Mouse (Mus musculus) midbrain, embryonic 16.5 days (tissue): ENCODE results near the gene Cmtm7. TPM values are rescaled to one million over a fixed set of nuclear protein-coding genes. Genes with fewer than 3 reads are reported as not detected.

ENCODE experiments used
- ATAC-seq: fragments of 200-750 bp; cut with Nextera tagmentation; 2 replicates; pipeline ENCODE4 v1.8.0; 2017; ENCODE audit warnings: moderate TSS enrichment
- H3K27ac ChIP-seq: fragments of 300-500 bp; sonication (generic); 2 replicates; pipeline ENCODE4 v1.5.1; 2014; ENCODE audit warnings: mild to moderate bottlenecking, low read length, mixed read lengths
- H3K27me3 ChIP-seq: fragments of 300-500 bp; sonication (generic); 2 replicates; pipeline ENCODE4 v1.6.1; 2014; ENCODE audit warnings: low read depth, low read length, mixed read lengths; ENCODE audit not compliant: control insufficient read depth, insufficient read depth
- H3K36me3 ChIP-seq: fragments of 300-500 bp; sonication (generic); 2 replicates; pipeline ENCODE4 v1.6.1; 2014; ENCODE audit warnings: mild to moderate bottlenecking, low read length, moderate library complexity, mixed read lengths; ENCODE audit not compliant: control insufficient read depth, insufficient read depth
- H3K4me1 ChIP-seq: fragments of 300-500 bp; sonication (generic); 2 replicates; pipeline ENCODE4 v1.6.1; 2014; ENCODE audit warnings: mild to moderate bottlenecking, low read length, mixed read lengths; ENCODE audit not compliant: control insufficient read depth, insufficient read depth
- H3K4me2 ChIP-seq: fragments of 300-500 bp; sonication (generic); 2 replicates; pipeline ENCODE4 v1.6.1; 2014; ENCODE audit warnings: mild to moderate bottlenecking, low read length, mixed read lengths
- H3K4me3 ChIP-seq: fragments of 300-500 bp; sonication (generic); 2 replicates; pipeline ENCODE4 v1.5.1; 2014; ENCODE audit warnings: low read depth, mild to moderate bottlenecking, low read length, moderate library complexity, mixed read lengths
- H3K9ac ChIP-seq: fragments of 300-500 bp; sonication (generic); 2 replicates; pipeline ENCODE4 v1.6.1; 2014; ENCODE audit warnings: low read depth, low read length, mixed read lengths
- H3K9me3 ChIP-seq: fragments of 300-500 bp; sonication (generic); replicated peaks from 2 replicates; pipeline ENCODE4 v1.6.1; 2014; ENCODE audit warnings: mild to moderate bottlenecking, low read length, mixed read lengths; ENCODE audit not compliant: control insufficient read depth, poor library complexity, severe bottlenecking
- WGBS: fragments of 180-500 bp; shearing (Covaris S2); extraction: QIAGEN DNeasy Blood & Tissue Kit; methylation state at CpG from one replicate; pipeline ENCODE4 v1.1.7; 2014; 5-methylcytosine and 5-hydroxymethylcytosine counted together
- polyA plus RNA-seq: library from polyadenylated mRNA; unstranded; fragments of >200 nt; fragmentation: Nextera tagmentation; extraction: Ambion mirVana; gene quantifications from 2 replicates; pipeline ENCODE4 v1.2.1, GENCODE M21; 2015

The Cmtm7 gene
- polyA plus RNA-seq, 1 experiment from 2014 or later, result 7.2 TPM

DNA sequence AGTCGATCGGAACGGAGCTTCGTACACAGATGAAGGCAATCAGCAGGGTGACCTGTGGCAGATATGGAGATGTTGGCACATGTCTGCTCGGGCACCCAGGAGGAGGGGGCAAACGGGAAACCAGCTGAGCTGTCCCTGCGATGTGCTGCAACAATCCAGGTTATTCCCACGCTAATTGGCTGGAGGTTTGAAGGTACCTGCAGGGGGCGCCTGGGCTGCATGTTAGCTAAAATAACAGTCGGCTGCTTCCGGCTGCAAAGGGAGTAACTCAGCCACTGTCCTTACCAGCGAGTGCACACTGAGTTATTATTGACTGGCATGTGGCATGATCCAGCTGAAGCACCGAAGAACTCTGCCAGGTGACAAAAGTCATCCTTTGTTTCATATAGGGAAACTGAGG is 18.3 kb downstream of the Cmtm7 start:
- no peaks in the 10 kb centered on the region for H3K9me3 ChIP-seq
- H3K27me3 ChIP-seq, result no peaks in the 10 kb centered on the region
- no peak for ATAC-seq
- no peak overlapping the region for H3K4me3 ChIP-seq
- H3K9ac ChIP-seq, result no peak overlapping the region
- H3K4me1 ChIP-seq, result peaks cover 3% of the 10 kb centered on the region; the same call in 1 of the 2 replicates
- H3K36me3 ChIP-seq, result no peaks in the 10 kb centered on the region
- no peak overlapping the region for H3K27ac ChIP-seq
- no peak overlapping the region for H3K4me2 ChIP-seq
- WGBS, result 68% methylated on average over 13 of the region's 13 CpGs

- no peak overlapping the region for H3K4me3 ChIP-seq
- no peaks in the 10 kb centered on the region for H3K9me3 ChIP-seq
- no peaks in the 10 kb centered on the region for H3K36me3 ChIP-seq
- WGBS, result 76% methylated on average over 11 of the region's 11 CpGs
- H3K27ac ChIP-seq, result no peak overlapping the region
- no peaks in the 10 kb centered on the region for H3K27me3 ChIP-seq
- ATAC-seq, result no peak
- no peak overlapping the region for H3K4me2 ChIP-seq
- peaks cover 2% of the 10 kb centered on the region; the same call in 1 of the 2 replicates for H3K4me1 ChIP-seq
- no peak overlapping the region for H3K9ac ChIP-seq
Observed at GRCm38 (mm10) chr9:114761848-114762247, 19.8 kb downstream of the Cmtm7 start.

DNA sequence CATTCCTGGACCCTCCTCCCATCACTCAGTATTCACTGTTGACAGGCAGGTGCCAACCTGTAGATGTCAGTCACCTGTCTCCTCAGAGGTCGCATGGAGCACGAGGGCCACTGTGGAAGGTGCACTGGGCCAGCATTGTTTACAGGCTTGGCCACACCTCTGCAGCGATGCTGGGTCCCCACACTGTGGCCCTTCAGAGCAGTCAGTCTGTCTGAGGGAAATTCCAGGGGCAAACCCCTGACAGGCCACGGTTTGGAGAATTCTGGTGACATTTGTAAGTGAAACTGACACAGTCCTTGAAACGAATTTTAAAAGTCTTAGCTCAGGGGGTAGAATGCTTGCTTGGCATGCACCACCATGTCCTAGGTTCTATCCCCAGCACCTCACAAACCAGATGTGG is 21.3 kb downstream of the Cmtm7 start:
- Histone ChIP-seq H3K4me3 (no peak overlapping the region), H3K4me2 (no peak overlapping the region), H3K27ac (no peak overlapping the region), H3K9ac (no peak overlapping the region), H3K27me3 (no peaks in the 10 kb centered on the region), H3K4me1 (no peaks in the 10 kb centered on the region), H3K9me3 (no peaks in the 10 kb centered on the region), H3K36me3 (no peaks in the 10 kb centered on the region)
- 80% methylated on average over 5 of the region's 5 CpGs for WGBS
- no peak for ATAC-seq

GRCm38 (mm10) chr9:114759886-114760285 is 21.8 kb downstream of the Cmtm7 start:
- Histone ChIP-seq H3K27me3 (no peaks in the 10 kb centered on the region), H3K27ac (no peak overlapping the region), H3K4me1 (no peaks in the 10 kb centered on the region), H3K36me3 (no peaks in the 10 kb centered on the region), H3K9ac (no peak overlapping the region), H3K4me2 (no peak overlapping the region), H3K9me3 (no peaks in the 10 kb centered on the region), H3K4me3 (no peak overlapping the region)
- WGBS, result 68% methylated on average over 4 of the region's 4 CpGs
- no peak for ATAC-seq

DNA sequence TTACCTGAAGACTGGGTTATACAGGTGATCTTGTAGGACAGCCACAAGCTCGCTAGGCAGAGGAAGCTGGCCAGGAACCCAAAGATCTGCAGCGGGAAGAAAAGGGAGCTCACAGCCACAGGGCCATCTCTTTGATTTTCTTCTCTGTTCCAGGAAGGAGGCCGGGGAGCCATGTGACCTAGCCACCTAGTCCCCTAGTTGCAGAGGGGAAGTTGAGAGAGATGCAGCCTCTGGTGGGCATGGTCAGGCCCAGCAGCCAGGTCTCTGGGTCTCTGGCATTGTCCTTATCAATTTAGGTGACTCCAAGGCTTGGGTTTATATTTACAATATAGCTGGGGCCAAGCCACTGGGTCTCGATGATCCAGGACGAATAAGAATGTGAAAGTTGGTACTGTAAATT is 22.9 kb downstream of the Cmtm7 start:
- Histone ChIP-seq H3K9me3 (no peaks in the 10 kb centered on the region), H3K36me3 (no peaks in the 10 kb centered on the region), H3K4me2 (no peak overlapping the region), H3K9ac (no peak overlapping the region), H3K4me3 (no peak overlapping the region), H3K27me3 (no peaks in the 10 kb centered on the region), H3K4me1 (no peaks in the 10 kb centered on the region), H3K27ac (no peak overlapping the region)
- ATAC-seq, result no peak
- WGBS, result 89% methylated on average over 5 of the region's 5 CpGs

- no peak overlapping the region for H3K4me3 ChIP-seq
- 75% methylated on average over 7 of the region's 7 CpGs for WGBS
- no peak for ATAC-seq
- H3K36me3 ChIP-seq, result no peaks in the 10 kb centered on the region
- no peak overlapping the region for H3K27ac ChIP-seq
- H3K27me3 ChIP-seq, result no peaks in the 10 kb centered on the region
- H3K4me1 ChIP-seq, result peaks cover 1% of the 10 kb centered on the region; the same call in 1 of the 2 replicates
- no peak overlapping the region for H3K4me2 ChIP-seq
- no peaks in the 10 kb centered on the region for H3K9me3 ChIP-seq
- no peak overlapping the region for H3K9ac ChIP-seq
Observed at GRCm38 (mm10) chr9:114758272-114758671, 23.4 kb downstream of the Cmtm7 start.

- peaks cover under 1% of the 10 kb centered on the region; the same call in 1 of the 2 replicates for H3K36me3 ChIP-seq
- H3K4me1 ChIP-seq, result peaks cover 10% of the 10 kb centered on the region
- H3K4me2 ChIP-seq, result peak overlapping the region; percentile 73
- H3K9me3 ChIP-seq, result no peaks in the 10 kb centered on the region
- peak; percentile 90 for ATAC-seq
- peak overlapping the region; percentile 47 for H3K27ac ChIP-seq
- WGBS, result 4% methylated on average over 36 of the region's 36 CpGs
- no peaks in the 10 kb centered on the region for H3K27me3 ChIP-seq
- H3K4me3 ChIP-seq, result peak overlapping the region; percentile 48
- peak overlapping the region; percentile 58 for H3K9ac ChIP-seq
Observed at GRCm38 (mm10) chr9:114752863-114753484, 28.7 kb downstream of the Cmtm7 start.

DNA sequence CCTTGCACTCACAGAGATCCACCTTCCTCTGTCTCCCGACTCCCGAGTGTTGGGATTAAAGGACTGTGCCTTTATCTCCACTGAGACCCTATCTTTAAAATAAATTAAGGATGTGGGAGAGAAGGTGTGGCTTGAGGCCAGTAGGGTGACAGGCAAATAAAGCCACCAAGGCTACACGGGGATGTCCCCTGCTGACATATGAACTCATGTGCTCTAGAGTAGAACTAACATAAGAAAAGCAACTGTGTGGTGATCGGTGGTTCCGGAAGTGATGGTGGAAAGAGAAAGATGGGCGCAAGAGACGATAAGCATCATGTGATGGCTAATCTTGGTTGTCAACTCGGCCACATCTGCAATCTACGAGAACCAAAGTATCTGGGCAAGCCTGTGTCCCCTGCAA is 29.3 kb downstream of the Cmtm7 start:
- Histone ChIP-seq H3K9me3 (no peaks in the 10 kb centered on the region), H3K4me2 (peak overlapping the region; percentile 73), H3K4me3 (no peak overlapping the region), H3K27ac (no peak overlapping the region), H3K27me3 (no peaks in the 10 kb centered on the region), H3K36me3 (peaks cover 5% of the 10 kb centered on the region; the same call in 1 of the 2 replicates), H3K9ac (0 out of 2 replicates have a peak overlapping the region, but pooled peaks have one; percentile 36), H3K4me1 (peaks cover 10% of the 10 kb centered on the region)
- 70% methylated on average over 9 of the region's 9 CpGs for whole genome bisulfite sequencing
- no peak for ATAC-seq

DNA sequence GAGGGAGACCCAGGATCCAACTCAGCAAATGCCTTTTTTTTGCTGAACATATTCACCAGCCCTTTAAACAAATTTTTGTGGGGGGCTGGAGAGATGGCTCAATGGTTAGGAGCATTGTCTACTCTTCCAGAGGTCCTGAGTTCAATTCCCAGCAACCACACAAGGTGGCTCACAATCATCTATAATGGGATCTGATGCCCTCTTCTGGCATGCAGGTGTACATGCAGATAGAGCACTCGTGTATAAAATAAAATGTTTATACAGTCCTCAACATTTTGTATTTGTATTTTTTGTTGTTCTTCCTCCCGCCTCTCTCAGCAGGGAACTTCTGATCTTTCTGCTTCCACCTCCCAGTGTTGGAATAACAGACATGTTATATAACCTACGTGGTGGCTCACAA is 30.1 kb downstream of the Cmtm7 start:
- Histone ChIP-seq H3K27me3 (no peaks in the 10 kb centered on the region), H3K9ac (no peak overlapping the region), H3K9me3 (no peaks in the 10 kb centered on the region), H3K4me2 (no peak overlapping the region), H3K27ac (no peak overlapping the region), H3K36me3 (peaks cover 5% of the 10 kb centered on the region; the same call in 1 of the 2 replicates), H3K4me1 (peaks cover 10% of the 10 kb centered on the region), H3K4me3 (no peak overlapping the region)
- ATAC-seq, result no peak
- 87% methylated on average over 3 of the region's 3 CpGs for WGBS
